Mouse (Mus musculus) embryonic facial prominence, embryonic 12.5 days (tissue): ENCODE measurements around the gene Ptpn13. TPM values are rescaled to one million over a fixed set of nuclear protein-coding genes. Genes with fewer than 3 reads are reported as not detected.

Experiments
- ATAC-seq: fragments of 200-750 bp; cut with Nextera tagmentation; 2 replicates; pipeline ENCODE4 v1.8.0; 2017; ENCODE audit not compliant: insufficient number of reproducible peaks, insufficient read depth, low FRiP score, low TSS enrichment
- H3K27ac ChIP-seq: fragments of 300-500 bp; sonication (generic); 2 replicates; pipeline ENCODE4 v1.5.1; 2016; ENCODE audit warnings: mild to moderate bottlenecking
- H3K27me3 ChIP-seq: fragments of 300-500 bp; sonication (generic); 2 replicates; pipeline ENCODE4 v1.6.1; 2016; ENCODE audit warnings: mild to moderate bottlenecking, moderate library complexity
- H3K36me3 ChIP-seq: fragments of 300-500 bp; sonication (generic); 2 replicates; pipeline ENCODE4 v1.6.1; 2016; ENCODE audit warnings: mild to moderate bottlenecking
- H3K4me1 ChIP-seq: fragments of 300-500 bp; sonication (generic); 2 replicates; pipeline ENCODE4 v1.6.1; 2016
- H3K4me2 ChIP-seq: fragments of 300-500 bp; sonication (generic); replicated peaks from 2 replicates; pipeline ENCODE4 v1.6.1; 2016; ENCODE audit warnings: mild to moderate bottlenecking, moderate library complexity
- H3K4me3 ChIP-seq: fragments of 300-500 bp; sonication (generic); 2 replicates; pipeline ENCODE4 v1.5.1; 2016; ENCODE audit warnings: mild to moderate bottlenecking
- H3K9ac ChIP-seq: fragments of 300-500 bp; sonication (generic); 2 replicates; pipeline ENCODE4 v1.6.1; 2016; ENCODE audit warnings: mild to moderate bottlenecking, moderate library complexity
- H3K9me3 ChIP-seq: fragments of 300-500 bp; sonication (generic); 2 replicates; pipeline ENCODE4 v1.6.1; 2016; ENCODE audit warnings: mild to moderate bottlenecking, moderate library complexity
- WGBS: fragments of 180-500 bp; shearing (Covaris S2); methylation state at CpG from one replicate; pipeline ENCODE4 v1.1.7; 2016; 5-methylcytosine and 5-hydroxymethylcytosine counted together
- polyA plus RNA-seq: library from polyadenylated mRNA; unstranded; fragments of >200 nt; fragmentation: Nextera tagmentation; extraction: Ambion mirVana; gene quantifications from 2 replicates; pipeline ENCODE4 v1.2.1, GENCODE M21; 2016

The Ptpn13 gene
- polyA plus RNA-seq, 1 experiment from 2014 or later: 19.2 TPM

DNA sequence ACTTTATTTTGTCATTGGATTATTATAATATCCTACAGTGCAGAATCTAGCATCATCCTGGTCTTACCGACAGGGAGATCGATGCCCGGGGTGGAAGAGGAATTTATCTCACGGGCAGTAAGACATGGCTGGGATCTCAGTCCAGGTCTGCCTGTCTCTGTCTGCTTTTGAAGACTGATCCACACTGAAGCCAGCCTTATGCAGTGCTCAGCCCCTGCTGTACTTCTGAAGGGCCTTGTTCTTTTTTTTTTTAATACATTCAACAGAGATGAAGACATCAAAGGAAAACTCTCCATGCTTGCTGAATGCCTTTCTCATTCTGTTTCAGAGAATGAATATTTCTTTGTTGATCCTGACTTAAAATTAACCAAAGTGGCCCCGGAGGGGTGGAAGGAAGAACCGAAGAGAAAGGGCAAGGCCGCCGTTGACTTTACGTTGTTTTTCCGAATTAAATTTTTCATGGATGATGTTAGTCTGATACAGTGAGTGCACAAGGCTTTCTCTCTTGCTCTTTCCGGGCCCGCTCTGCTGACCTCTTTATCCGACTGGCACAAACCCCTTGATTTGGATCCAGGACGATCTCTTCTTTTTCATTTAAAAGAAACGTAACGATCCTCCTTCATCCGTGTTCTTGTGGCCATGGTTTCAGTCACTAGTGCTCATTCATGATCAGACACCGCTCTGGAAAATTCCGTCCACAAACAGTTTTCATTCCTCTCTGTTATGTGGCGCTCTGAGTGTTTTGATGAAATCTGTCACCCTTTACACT, 101.9 kb downstream of the Ptpn13 start:
- Histone ChIP-seq H3K9ac (no peak overlapping the region), H3K4me1 (no peaks in the 10 kb centered on the region), H3K4me3 (no peak overlapping the region), H3K4me2 (no peak overlapping the region), H3K36me3 (peaks cover 24% of the 10 kb centered on the region), H3K9me3 (no peaks in the 10 kb centered on the region), H3K27ac (no peak overlapping the region), H3K27me3 (no peaks in the 10 kb centered on the region)
- no peak for ATAC-seq
- WGBS: 81% methylated on average over 20 of the region's 20 CpGs

DNA sequence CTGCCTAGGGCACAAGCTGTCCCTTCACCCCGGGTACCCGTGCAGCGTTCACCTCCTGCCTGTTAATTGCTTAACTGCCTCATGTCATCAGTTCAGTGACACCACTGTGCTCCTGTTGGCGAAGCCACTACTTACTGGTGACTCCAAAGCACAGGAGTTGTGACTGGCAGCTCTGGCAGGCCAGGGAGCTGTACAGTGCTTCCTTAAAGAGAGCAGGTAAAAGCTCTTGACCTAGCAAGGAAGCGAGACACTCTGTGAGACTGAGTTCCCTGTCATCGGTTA, 102.4 kb downstream of the Ptpn13 start:
- 73% methylated on average over 6 of the region's 6 CpGs for WGBS
- H3K36me3 ChIP-seq: peaks cover 24% of the 10 kb centered on the region
- no peak overlapping the region for H3K9ac ChIP-seq
- ATAC-seq: no peak
- H3K4me1 ChIP-seq: no peaks in the 10 kb centered on the region
- no peaks in the 10 kb centered on the region for H3K9me3 ChIP-seq
- H3K4me3 ChIP-seq: no peak overlapping the region
- no peak overlapping the region for H3K4me2 ChIP-seq
- H3K27me3 ChIP-seq: no peaks in the 10 kb centered on the region
- no peak overlapping the region for H3K27ac ChIP-seq

DNA sequence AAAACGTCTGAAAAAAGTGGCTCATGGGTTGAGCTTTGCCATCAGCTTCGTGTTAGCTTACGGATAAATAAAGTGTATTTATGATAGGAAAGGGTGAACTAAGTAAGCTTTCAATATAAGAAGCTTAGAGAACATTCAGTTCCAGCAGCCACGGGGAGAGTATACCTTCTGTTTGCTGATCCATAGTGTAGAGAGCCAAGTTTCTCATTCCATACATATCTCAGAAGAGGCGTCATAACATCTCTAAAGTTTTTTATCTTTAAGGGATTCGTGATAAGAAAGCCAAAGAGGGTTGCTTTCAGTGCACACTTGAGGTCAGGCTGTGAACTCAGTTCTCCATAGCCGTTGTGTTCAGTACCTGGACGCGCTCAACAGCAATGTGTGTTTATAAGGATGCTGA, 105.2 kb downstream of the Ptpn13 start:
- Histone ChIP-seq H3K36me3 (peaks cover 24% of the 10 kb centered on the region), H3K4me2 (no peak overlapping the region), H3K27ac (no peak overlapping the region), H3K4me3 (no peak overlapping the region), H3K4me1 (0 out of 2 replicates have a peak, but pooled peaks cover 2% of the 10 kb centered on the region), H3K9me3 (no peaks in the 10 kb centered on the region), H3K27me3 (no peaks in the 10 kb centered on the region), H3K9ac (no peak overlapping the region)
- 88% methylated on average over 9 of the region's 9 CpGs for WGBS
- no peak for ATAC-seq

DNA sequence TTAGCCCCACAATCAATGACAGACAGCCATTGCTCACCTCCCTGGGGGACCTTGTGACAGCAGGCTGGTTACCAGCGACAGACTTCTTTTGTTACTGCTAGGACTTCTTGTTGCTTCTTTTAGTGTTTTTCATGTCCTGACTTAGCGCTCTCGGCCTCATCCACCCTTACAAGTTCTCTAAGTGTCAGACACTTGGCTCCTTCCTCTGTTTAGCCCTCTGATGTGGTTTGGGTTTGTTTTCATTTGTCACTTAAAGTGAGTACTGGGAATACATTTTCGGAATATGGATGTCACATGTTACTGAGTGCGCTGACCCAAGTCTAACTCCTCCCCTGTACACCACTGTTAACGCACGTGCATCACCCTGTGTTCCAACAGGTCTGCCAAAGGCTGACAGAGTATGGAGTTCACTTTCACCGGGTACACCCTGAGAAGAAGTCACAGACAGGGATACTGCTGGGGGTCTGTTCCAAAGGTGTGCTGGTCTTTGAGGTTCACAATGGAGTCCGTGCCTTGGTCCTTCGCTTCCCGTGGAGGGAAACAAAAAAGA, 107.9 kb downstream of the Ptpn13 start:
- Histone ChIP-seq H3K4me2 (no peak overlapping the region), H3K36me3 (peaks cover 26% of the 10 kb centered on the region), H3K4me1 (0 out of 2 replicates have a peak, but pooled peaks cover 2% of the 10 kb centered on the region), H3K27me3 (no peaks in the 10 kb centered on the region), H3K4me3 (no peak overlapping the region), H3K9ac (no peak overlapping the region), H3K27ac (no peak overlapping the region), H3K9me3 (no peaks in the 10 kb centered on the region)
- 71% methylated on average over 11 of the region's 11 CpGs for WGBS
- ATAC-seq: no peak

DNA sequence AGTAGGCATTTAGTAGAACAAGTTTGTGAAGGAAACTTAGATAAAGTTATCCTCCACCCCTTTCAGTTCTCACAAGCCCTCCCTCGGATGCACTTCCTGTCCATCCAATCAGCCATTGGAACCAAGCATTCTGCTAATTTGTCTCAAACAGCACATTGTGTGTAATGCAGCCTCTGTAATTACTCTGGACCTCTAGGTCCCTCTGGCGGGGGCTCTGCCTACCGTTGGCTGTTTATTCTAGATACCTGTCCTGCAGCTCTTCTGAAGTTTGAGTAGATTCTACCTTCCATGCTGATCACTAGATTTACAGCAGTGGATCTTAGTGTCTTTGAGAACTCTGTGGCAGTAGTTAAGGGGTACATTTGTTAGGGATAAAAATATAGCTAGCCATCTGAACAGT, 109.5 kb downstream of the Ptpn13 start:
- Histone ChIP-seq H3K4me3 (no peak overlapping the region), H3K36me3 (peaks cover 14% of the 10 kb centered on the region; the same call in 1 of the 2 replicates), H3K27ac (no peak overlapping the region), H3K9ac (no peak overlapping the region), H3K4me1 (0 out of 2 replicates have a peak, but pooled peaks cover 2% of the 10 kb centered on the region), H3K4me2 (no peak overlapping the region), H3K27me3 (no peaks in the 10 kb centered on the region), H3K9me3 (no peaks in the 10 kb centered on the region)
- ATAC-seq: no peak
- 53% methylated on average over 3 of the region's 3 CpGs for WGBS

DNA sequence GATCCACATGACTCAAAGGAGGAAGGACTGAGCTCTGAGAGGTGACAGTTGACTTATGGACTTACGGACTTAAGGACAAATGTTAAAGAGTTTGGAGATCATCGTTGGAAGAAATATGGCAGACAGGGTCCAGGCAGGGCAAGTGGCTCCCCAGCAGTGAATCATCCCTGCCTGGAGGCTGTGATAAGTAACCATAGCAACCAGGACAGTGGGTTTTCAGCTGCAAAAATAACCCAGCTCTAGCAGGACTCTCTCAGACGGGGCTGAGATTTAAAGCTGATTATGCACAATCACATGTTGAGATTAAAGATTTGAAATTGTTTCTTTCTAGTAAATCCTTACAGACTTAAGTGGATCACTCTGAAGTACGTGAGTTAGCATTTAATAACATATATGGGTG, 112.4 kb downstream of the Ptpn13 start:
- Histone ChIP-seq H3K27ac (no peak overlapping the region), H3K9ac (no peak overlapping the region), H3K27me3 (no peaks in the 10 kb centered on the region), H3K9me3 (no peaks in the 10 kb centered on the region), H3K36me3 (peaks cover 11% of the 10 kb centered on the region; the same call in 1 of the 2 replicates), H3K4me1 (0 out of 2 replicates have a peak, but pooled peaks cover 2% of the 10 kb centered on the region), H3K4me3 (no peak overlapping the region), H3K4me2 (no peak overlapping the region)
- ATAC-seq: no peak
- WGBS: 68% methylated on average over 4 of the region's 4 CpGs

DNA sequence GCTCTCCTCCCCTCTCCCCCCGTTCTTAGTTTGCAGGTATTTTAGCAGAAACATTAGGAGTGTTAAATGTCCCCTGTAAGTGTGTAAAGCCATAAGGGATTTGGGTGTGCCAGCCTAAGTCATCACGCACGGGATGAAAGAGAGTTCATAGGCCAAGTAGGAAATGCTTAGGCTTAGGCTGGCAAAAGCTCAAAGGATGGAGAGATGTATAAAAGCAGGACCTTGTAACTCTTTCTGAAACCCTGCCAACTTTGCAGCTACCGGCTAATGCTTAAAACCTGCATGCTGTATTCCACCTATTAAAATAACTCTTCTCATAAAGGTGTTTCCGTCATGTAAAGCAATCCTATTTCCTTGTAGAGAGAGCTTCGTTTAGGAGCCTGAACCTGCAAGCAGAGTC, 115.6 kb downstream of the Ptpn13 start:
- no peak overlapping the region for H3K27ac ChIP-seq
- H3K27me3 ChIP-seq: no peaks in the 10 kb centered on the region
- no peak overlapping the region for H3K9ac ChIP-seq
- no peak overlapping the region for H3K4me3 ChIP-seq
- H3K4me2 ChIP-seq: no peak overlapping the region
- peaks cover 3% of the 10 kb centered on the region for H3K4me1 ChIP-seq
- WGBS: 82% methylated on average over 6 of the region's 6 CpGs
- H3K9me3 ChIP-seq: no peaks in the 10 kb centered on the region
- peaks cover 11% of the 10 kb centered on the region; the same call in 1 of the 2 replicates for H3K36me3 ChIP-seq
- no peak for ATAC-seq

DNA sequence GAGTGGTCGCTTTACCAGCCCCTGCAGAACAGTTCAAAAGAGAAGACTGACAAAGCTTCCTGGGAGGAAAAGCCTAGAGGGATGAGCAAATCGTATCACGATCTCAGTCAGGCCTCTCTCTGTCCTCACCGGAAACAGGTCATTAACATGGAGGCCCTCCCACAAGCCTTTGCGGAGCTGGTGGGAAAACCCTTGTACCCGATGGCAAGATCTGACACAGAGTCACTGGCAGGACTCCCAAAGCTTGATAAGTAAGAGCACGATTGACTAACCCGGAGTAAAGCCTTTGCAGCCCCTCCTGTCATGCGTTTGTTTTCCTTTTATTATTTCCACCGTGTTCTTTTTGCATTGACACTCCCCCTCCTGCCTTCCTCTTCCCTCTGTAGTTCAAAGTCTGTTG, 116.1 kb downstream of the Ptpn13 start:
- WGBS: 87% methylated on average over 10 of the region's 10 CpGs
- no peak overlapping the region for H3K4me2 ChIP-seq
- peaks cover 11% of the 10 kb centered on the region; the same call in 1 of the 2 replicates for H3K36me3 ChIP-seq
- no peak overlapping the region for H3K9ac ChIP-seq
- H3K27ac ChIP-seq: no peak overlapping the region
- no peaks in the 10 kb centered on the region for H3K27me3 ChIP-seq
- H3K4me1 ChIP-seq: peaks cover 4% of the 10 kb centered on the region
- no peaks in the 10 kb centered on the region for H3K9me3 ChIP-seq
- no peak overlapping the region for H3K4me3 ChIP-seq
- ATAC-seq: no peak

DNA sequence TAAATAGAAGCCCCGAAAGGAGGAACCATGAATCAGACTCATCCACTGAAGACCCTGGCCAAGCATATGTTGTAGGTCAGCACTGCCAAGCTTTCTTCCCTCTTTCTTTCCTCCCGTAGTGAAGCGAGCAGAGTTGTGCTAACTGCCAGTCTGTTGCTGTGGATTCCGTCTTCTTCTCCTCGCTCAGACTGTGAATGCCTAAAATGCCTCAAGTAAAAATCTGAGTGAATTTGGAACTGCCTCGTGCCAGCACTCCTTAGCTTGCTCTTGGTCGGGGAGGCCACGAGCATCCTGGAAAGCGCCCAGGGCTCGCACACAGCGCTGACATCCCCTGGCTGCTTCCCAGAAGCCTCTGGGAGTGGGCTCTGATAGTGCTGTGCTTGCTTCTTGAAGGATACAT, 116.5 kb downstream of the Ptpn13 start:
- peaks cover 4% of the 10 kb centered on the region for H3K4me1 ChIP-seq
- H3K9ac ChIP-seq: no peak overlapping the region
- H3K27me3 ChIP-seq: no peaks in the 10 kb centered on the region
- no peak for ATAC-seq
- H3K36me3 ChIP-seq: peaks cover 11% of the 10 kb centered on the region; the same call in 1 of the 2 replicates
- H3K4me2 ChIP-seq: no peak overlapping the region
- no peak overlapping the region for H3K4me3 ChIP-seq
- 89% methylated on average over 11 of the region's 11 CpGs for WGBS
- H3K9me3 ChIP-seq: no peaks in the 10 kb centered on the region
- no peak overlapping the region for H3K27ac ChIP-seq

DNA sequence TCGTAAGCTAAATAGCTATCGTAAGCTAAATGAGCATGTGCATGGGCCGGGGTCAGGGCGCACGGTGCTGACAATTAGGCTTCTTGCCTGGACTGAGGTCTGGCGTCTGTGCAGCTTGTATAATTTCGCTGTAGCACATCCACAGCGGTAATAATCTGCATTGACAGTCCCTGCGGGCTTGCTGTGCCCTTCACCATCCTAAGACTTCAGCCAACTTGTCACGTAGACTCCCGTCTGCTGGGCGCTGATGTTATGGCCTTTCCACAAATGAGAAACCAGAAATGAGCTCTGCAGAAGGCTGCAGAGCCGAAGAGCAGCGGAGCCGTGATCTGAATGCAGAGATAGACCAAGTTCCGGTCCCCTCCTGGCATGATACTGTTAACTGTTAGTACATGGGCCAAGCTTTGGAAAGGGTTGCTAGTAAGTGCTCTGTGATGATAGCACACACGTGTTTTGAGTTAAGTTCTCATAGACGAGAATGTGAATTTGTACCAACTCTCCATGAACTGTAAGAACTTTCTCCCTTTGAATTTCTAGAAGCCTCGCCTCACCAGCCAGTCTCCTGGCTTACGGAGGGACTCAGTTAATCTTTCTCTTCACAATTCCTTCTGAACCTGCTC, 120.5 kb downstream of the Ptpn13 start:
- 78% methylated on average over 20 of the region's 20 CpGs for WGBS
- H3K4me2 ChIP-seq: no peak overlapping the region
- no peak overlapping the region for H3K4me3 ChIP-seq
- no peak for ATAC-seq
- H3K36me3 ChIP-seq: no peaks in the 10 kb centered on the region
- no peaks in the 10 kb centered on the region for H3K9me3 ChIP-seq
- H3K27me3 ChIP-seq: no peaks in the 10 kb centered on the region
- peaks cover 4% of the 10 kb centered on the region for H3K4me1 ChIP-seq
- no peak overlapping the region for H3K9ac ChIP-seq
- no peak overlapping the region for H3K27ac ChIP-seq

DNA sequence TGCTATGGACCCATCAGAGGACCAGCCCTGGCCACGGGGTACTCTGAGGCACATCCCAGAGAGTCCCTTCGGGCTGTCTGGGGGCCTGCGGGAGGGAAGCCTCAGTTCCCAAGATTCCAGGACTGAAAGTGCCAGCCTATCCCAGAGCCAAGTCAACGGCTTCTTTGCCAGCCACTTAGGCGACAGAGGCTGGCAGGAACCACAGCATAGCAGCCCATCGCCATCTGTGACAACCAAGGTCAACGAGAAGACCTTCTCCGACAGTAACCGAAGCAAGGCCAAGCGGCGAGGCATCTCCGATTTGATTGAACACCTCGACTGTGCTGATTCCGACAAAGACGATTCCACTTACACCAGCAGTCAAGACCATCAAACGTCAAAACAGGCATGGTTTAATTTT, 129.8 kb downstream of the Ptpn13 start:
- H3K27me3 ChIP-seq: no peaks in the 10 kb centered on the region
- no peak overlapping the region for H3K4me2 ChIP-seq
- no peak overlapping the region for H3K27ac ChIP-seq
- H3K4me3 ChIP-seq: no peak overlapping the region
- H3K36me3 ChIP-seq: peaks cover 32% of the 10 kb centered on the region
- ATAC-seq: no peak
- no peak overlapping the region for H3K9ac ChIP-seq
- 92% methylated on average over 16 of the region's 16 CpGs for WGBS
- no peaks in the 10 kb centered on the region for H3K4me1 ChIP-seq
- no peaks in the 10 kb centered on the region for H3K9me3 ChIP-seq

DNA sequence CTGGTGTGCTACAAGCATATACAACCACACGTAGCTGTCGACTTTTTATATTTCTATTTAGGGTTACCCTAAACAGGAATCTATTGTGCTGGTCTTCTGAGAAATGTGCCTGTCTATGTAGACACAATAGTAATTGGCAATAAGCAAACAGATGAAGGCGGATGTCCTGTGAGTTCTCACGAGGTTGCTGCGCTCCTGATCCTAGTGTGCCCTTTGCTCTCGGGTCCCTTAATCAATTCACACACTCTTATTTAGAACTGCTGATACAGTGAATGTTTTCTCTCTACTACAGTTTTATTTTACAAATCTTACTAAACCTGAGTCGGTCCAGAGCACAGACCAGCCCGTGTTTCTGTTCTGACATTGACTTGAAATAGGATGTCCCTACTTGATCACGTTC, 135.6 kb downstream of the Ptpn13 start:
- Histone ChIP-seq H3K9ac (no peak overlapping the region), H3K36me3 (peaks cover 33% of the 10 kb centered on the region), H3K4me3 (no peak overlapping the region), H3K27me3 (no peaks in the 10 kb centered on the region), H3K4me2 (no peak overlapping the region), H3K9me3 (no peaks in the 10 kb centered on the region), H3K4me1 (no peaks in the 10 kb centered on the region), H3K27ac (no peak overlapping the region)
- WGBS: 93% methylated on average over 9 of the region's 9 CpGs
- no peak for ATAC-seq
